Mouse (Mus musculus) midbrain, embryonic 12.5 days (tissue): ENCODE measurements around the gene Acin1. TPM values are rescaled to one million over a fixed set of nuclear protein-coding genes. Genes with fewer than 3 reads are reported as not detected.

Experiments used
- ATAC-seq: fragments of 200-750 bp; cut with Nextera tagmentation; 2 replicates; pipeline ENCODE4 v1.8.0; 2017; ENCODE audit warnings: low read depth, moderate TSS enrichment, moderate library complexity; ENCODE audit not compliant: low FRiP score
- H3K27ac ChIP-seq: fragments of 300-500 bp; sonication (generic); replicated peaks from 2 replicates; pipeline ENCODE4 v1.5.1; 2016; ENCODE audit warnings: mild to moderate bottlenecking
- H3K27me3 ChIP-seq: fragments of 300-500 bp; sonication (generic); 2 replicates; pipeline ENCODE4 v1.6.1; 2016; ENCODE audit warnings: mild to moderate bottlenecking
- H3K36me3 ChIP-seq: fragments of 300-500 bp; sonication (generic); 2 replicates; pipeline ENCODE4 v1.6.1; 2016
- H3K4me1 ChIP-seq: fragments of 300-500 bp; sonication (generic); 2 replicates; pipeline ENCODE4 v1.6.1; 2016
- H3K4me2 ChIP-seq: fragments of 300-500 bp; sonication (generic); replicated peaks from 2 replicates; pipeline ENCODE4 v1.6.1; 2016; ENCODE audit warnings: mild to moderate bottlenecking, moderate library complexity
- H3K4me3 ChIP-seq: fragments of 300-500 bp; sonication (generic); 2 replicates; pipeline ENCODE4 v1.5.1; 2016; ENCODE audit warnings: mild to moderate bottlenecking
- H3K9ac ChIP-seq: fragments of 300-500 bp; sonication (generic); replicated peaks from 2 replicates; pipeline ENCODE4 v1.6.1; 2016; ENCODE audit warnings: mild to moderate bottlenecking, moderate library complexity
- H3K9me3 ChIP-seq: fragments of 300-500 bp; sonication (generic); 2 replicates; pipeline ENCODE4 v1.6.1; 2016; ENCODE audit warnings: mild to moderate bottlenecking
- WGBS: fragments of 180-500 bp; shearing (Covaris S2); methylation state at CpG from one replicate; pipeline ENCODE4 v1.1.7; 2016; 5-methylcytosine and 5-hydroxymethylcytosine counted together
- polyA plus RNA-seq: library from polyadenylated mRNA; unstranded; fragments of >200 nt; fragmentation: Nextera tagmentation; extraction: Ambion mirVana; gene quantifications from 2 replicates; pipeline ENCODE4 v1.2.1, GENCODE M21; 2016

The Acin1 gene
- polyA plus RNA-seq, 1 experiment from 2014 or later = 178 TPM

- H3K36me3 ChIP-seq = peaks cover 61% of the 10 kb centered on the region
Measured at GRCm38 (mm10) chr14:54652787-54653186, 33.9 kb downstream of the Acin1 start.

GRCm38 (mm10) chr14:54651556-54651955 is 35.2 kb downstream of the Acin1 start:
- H3K36me3 ChIP-seq = peaks cover 61% of the 10 kb centered on the region
- no peaks in the 10 kb centered on the region for H3K9me3 ChIP-seq
- 77% methylated on average over 4 of the region's 4 CpGs for WGBS
- peak overlapping the region; percentile 89 for H3K4me2 ChIP-seq
- peak overlapping the region; percentile 68; the same call in 1 of the 2 replicates for H3K4me3 ChIP-seq
- H3K27me3 ChIP-seq = no peaks in the 10 kb centered on the region
- ATAC-seq = no peak
- H3K27ac ChIP-seq = 0 out of 2 replicates have a peak overlapping the region, but pooled peaks have one; percentile 80
- no peak overlapping the region for H3K9ac ChIP-seq
- H3K4me1 ChIP-seq = peaks cover 47% of the 10 kb centered on the region

More at GRCm38 (mm10) chr14:54652787-54653186, 33.9 kb downstream of the Acin1 start:
- no peaks in the 10 kb centered on the region for H3K27me3 ChIP-seq
- 0% methylated on average over 7 of the region's 7 CpGs for WGBS
- peaks cover 47% of the 10 kb centered on the region for H3K4me1 ChIP-seq
- no peak for ATAC-seq
- H3K4me2 ChIP-seq = peak overlapping the region; percentile 89
- H3K4me3 ChIP-seq = peak overlapping the region; percentile 68
- no peaks in the 10 kb centered on the region for H3K9me3 ChIP-seq
- peak overlapping the region; percentile 80 for H3K27ac ChIP-seq
- H3K9ac ChIP-seq = peak overlapping the region; percentile 86

- Histone ChIP-seq H3K9me3 (no peaks in the 10 kb centered on the region), H3K27me3 (no peaks in the 10 kb centered on the region), H3K4me2 (peak overlapping the region; percentile 89; the same call in 1 of the 2 replicates), H3K9ac (no peak overlapping the region), H3K36me3 (peaks cover 61% of the 10 kb centered on the region), H3K27ac (0 out of 2 replicates have a peak overlapping the region, but pooled peaks have one; percentile 80), H3K4me1 (peaks cover 47% of the 10 kb centered on the region), H3K4me3 (no peak overlapping the region)
- ATAC-seq = peak; percentile 32; the same call in 1 of the 2 replicates
- 67% methylated on average over 23 of the region's 23 CpGs for WGBS
Measured at GRCm38 (mm10) chr14:54650621-54651454, 35.9 kb downstream of the Acin1 start.

- Histone ChIP-seq H3K9me3 (no peaks in the 10 kb centered on the region), H3K27ac (no peak overlapping the region), H3K9ac (no peak overlapping the region), H3K27me3 (no peaks in the 10 kb centered on the region), H3K4me3 (no peak overlapping the region), H3K4me2 (no peak overlapping the region), H3K4me1 (peaks cover 40% of the 10 kb centered on the region), H3K36me3 (peaks cover 85% of the 10 kb centered on the region)
- ATAC-seq = no peak
- 70% methylated on average over 4 of the region's 4 CpGs for WGBS
Measured at GRCm38 (mm10) chr14:54647900-54648299, 38.8 kb downstream of the Acin1 start.

- WGBS = 93% methylated on average over 8 of the region's 8 CpGs
- no peaks in the 10 kb centered on the region for H3K9me3 ChIP-seq
- H3K9ac ChIP-seq = no peak overlapping the region
- H3K4me2 ChIP-seq = no peak overlapping the region
- ATAC-seq = no peak
- no peak overlapping the region for H3K4me3 ChIP-seq
- H3K27ac ChIP-seq = no peak overlapping the region
- H3K36me3 ChIP-seq = peaks cover 92% of the 10 kb centered on the region
- no peaks in the 10 kb centered on the region for H3K27me3 ChIP-seq
- peaks cover 32% of the 10 kb centered on the region for H3K4me1 ChIP-seq
Measured at GRCm38 (mm10) chr14:54646898-54647636, 39.7 kb downstream of the Acin1 start.

- no peak overlapping the region for H3K27ac ChIP-seq
- no peak overlapping the region for H3K9ac ChIP-seq
- no peak for ATAC-seq
- no peak overlapping the region for H3K4me3 ChIP-seq
- peaks cover 26% of the 10 kb centered on the region for H3K4me1 ChIP-seq
- no peaks in the 10 kb centered on the region for H3K9me3 ChIP-seq
- peaks cover 90% of the 10 kb centered on the region for H3K36me3 ChIP-seq
- no peak overlapping the region for H3K4me2 ChIP-seq
- 95% methylated on average over 17 of the region's 17 CpGs for WGBS
- H3K27me3 ChIP-seq = no peaks in the 10 kb centered on the region
Measured at GRCm38 (mm10) chr14:54646455-54646854, 40.3 kb downstream of the Acin1 start.

GRCm38 (mm10) chr14:54644294-54644693 is 42.4 kb downstream of the Acin1 start:
- H3K27me3 ChIP-seq = no peaks in the 10 kb centered on the region
- peaks cover 71% of the 10 kb centered on the region for H3K36me3 ChIP-seq
- no peak overlapping the region for H3K9ac ChIP-seq
- 95% methylated on average over 9 of the region's 9 CpGs for WGBS
- peaks cover 20% of the 10 kb centered on the region for H3K4me1 ChIP-seq
- no peak overlapping the region for H3K27ac ChIP-seq
- no peak overlapping the region for H3K4me3 ChIP-seq
- no peak overlapping the region for H3K4me2 ChIP-seq
- no peak for ATAC-seq
- H3K9me3 ChIP-seq = no peaks in the 10 kb centered on the region

GRCm38 (mm10) chr14:54643011-54643410 is 43.7 kb downstream of the Acin1 start:
- Histone ChIP-seq H3K27me3 (no peaks in the 10 kb centered on the region), H3K4me2 (no peak overlapping the region), H3K9me3 (no peaks in the 10 kb centered on the region), H3K4me1 (peaks cover 18% of the 10 kb centered on the region), H3K36me3 (peaks cover 72% of the 10 kb centered on the region), H3K4me3 (no peak overlapping the region), H3K9ac (no peak overlapping the region), H3K27ac (peak overlapping the region; percentile 8; the same call in 1 of the 2 replicates)
- ATAC-seq = no peak
- WGBS = 86% methylated on average over 2 of the region's 2 CpGs

- Histone ChIP-seq H3K4me2 (no peak overlapping the region), H3K4me1 (peaks cover 18% of the 10 kb centered on the region), H3K27me3 (no peaks in the 10 kb centered on the region), H3K36me3 (peaks cover 72% of the 10 kb centered on the region), H3K9me3 (no peaks in the 10 kb centered on the region), H3K27ac (0 out of 2 replicates have a peak overlapping the region, but pooled peaks have one; percentile 92), H3K4me3 (no peak overlapping the region), H3K9ac (no peak overlapping the region)
- no peak for ATAC-seq
- WGBS = 77% methylated on average over 25 of the region's 25 CpGs
Measured at GRCm38 (mm10) chr14:54642224-54642944, 44.3 kb downstream of the Acin1 start.

- peak; percentile 90 for ATAC-seq
- H3K4me3 ChIP-seq = peak within 1 kb of the TSS; percentile 73
- H3K36me3 ChIP-seq = peaks cover 71% of the 10 kb centered on the region
- H3K27me3 ChIP-seq = no peaks in the 10 kb centered on the region
- peaks cover 18% of the 10 kb centered on the region for H3K4me1 ChIP-seq
- no peaks in the 10 kb centered on the region for H3K9me3 ChIP-seq
- H3K4me2 ChIP-seq = peak within 1 kb of the TSS; percentile 91
- H3K9ac ChIP-seq = peak within 1 kb of the TSS; percentile 86
- peak within 1 kb of the TSS; percentile 92 for H3K27ac ChIP-seq
- WGBS = under 1% methylated on average over 33 of the region's 52 CpGs
Measured at GRCm38 (mm10) chr14:54641305-54641969, 45.3 kb downstream of the Acin1 start, which contains the start of gene Cdh24. TSS of gene Cdh24 (minus strand) at chr14:54641364.

GRCm38 (mm10) chr14:54640946-54641304 is 45.8 kb downstream of the Acin1 start, which contains the start of gene Gm17606:
TSS of gene Gm17606 (plus strand) at chr14:54640952.
- Histone ChIP-seq H3K4me1 (peaks cover 18% of the 10 kb centered on the region), H3K36me3 (peaks cover 71% of the 10 kb centered on the region), H3K4me3 (peak within 1 kb of the TSS; percentile 73), H3K9me3 (no peaks in the 10 kb centered on the region), H3K27me3 (no peaks in the 10 kb centered on the region), H3K4me2 (peak within 1 kb of the TSS; percentile 91), H3K27ac (peak within 1 kb of the TSS; percentile 92), H3K9ac (peak within 1 kb of the TSS; percentile 86)
- no peak for ATAC-seq
- WGBS = under 1% methylated on average over 28 of the region's 28 CpGs
